Mouse (Mus musculus): ENCODE measurements around the gene Evi2b.

Gene Evi2b

DNA sequence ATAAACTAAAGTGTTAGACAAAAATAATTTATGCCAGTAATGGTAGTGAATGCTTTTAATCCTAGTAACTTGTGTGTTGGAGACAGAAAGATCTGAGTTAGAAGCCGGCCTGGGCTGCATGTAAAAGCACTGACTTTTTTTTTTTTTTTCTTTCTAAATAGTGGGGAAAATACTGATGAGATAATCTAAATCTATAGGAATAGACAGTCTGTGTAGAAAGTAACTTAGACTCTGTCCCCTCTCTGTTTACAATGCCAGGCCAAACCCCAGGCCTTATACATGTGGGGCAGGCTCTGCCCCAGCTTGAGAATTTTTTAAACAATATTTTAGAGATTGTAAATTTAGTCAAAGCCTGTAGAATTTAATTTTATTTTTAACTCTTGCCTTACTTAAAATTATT lies 618 bp downstream of the Evi2b start:
- no peak for DNase-seq (ENCODE audit: low read depth, low spot score)

DNA sequence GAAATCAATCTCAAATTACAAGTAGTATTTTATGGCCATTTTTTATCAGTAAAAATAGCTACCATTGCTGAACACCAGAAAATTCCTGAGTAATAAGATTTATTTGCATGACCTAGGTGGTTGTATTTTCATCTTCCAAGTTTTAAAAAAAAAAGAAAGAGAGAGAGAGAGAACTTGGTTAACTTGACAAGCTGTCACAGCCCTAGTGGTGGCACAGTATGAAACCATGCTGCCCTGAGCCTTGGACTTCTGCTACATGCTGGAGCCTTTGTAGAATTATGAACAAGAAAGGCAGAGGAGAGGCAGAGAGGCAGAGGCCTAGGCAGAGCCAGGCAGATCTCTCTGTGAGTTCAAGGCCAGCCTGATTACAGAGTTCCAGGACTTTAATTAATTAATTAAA lies 1.6 kb downstream of the Evi2b start:
- no peak for DNase-seq (ENCODE audit: low read depth, low spot score)

DNA sequence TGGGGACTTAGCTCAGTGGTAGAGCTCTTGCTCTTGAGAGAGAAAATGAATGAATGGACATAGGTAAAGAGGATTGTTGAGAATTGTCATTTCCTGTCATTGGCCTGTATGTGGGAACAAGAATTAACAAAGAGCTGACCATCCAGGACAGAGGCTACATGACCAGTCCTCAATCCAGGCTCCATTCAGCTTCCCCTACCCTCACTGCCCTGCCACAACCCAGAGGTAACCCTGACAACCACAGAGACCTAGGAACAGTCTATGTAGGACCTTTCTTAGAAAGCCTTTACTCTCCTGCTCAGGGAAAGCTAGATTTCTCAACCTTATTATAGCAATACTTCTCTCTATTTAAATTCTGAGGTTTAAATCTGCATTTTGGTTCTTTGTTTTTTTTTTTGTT lies 2.8 kb downstream of the Evi2b start:
- no peak for DNase-seq (ENCODE audit: low read depth, low spot score)

DNA sequence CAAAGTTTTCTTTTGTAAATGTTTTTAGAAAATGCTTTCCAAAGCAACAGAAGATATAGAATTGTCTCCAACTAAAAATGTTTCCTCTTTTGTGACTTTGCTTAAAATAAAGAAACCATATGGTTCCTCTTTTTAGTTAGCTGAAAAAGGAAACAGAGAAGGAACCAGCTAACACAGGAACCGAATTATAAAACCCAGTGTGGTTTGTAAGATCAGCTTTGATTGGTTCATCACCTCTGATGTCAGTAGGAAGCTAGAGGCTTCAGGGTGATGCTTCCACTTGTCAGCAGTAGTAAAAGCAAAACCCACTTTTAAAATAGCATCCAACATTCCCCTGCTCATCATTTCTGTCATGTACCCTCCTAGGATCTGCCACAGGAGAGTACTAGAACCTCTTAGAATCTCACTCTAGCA lies 3.7 kb downstream of the Evi2b start:
- no peak for DNase-seq (ENCODE audit: low read depth, low spot score)

DNA sequence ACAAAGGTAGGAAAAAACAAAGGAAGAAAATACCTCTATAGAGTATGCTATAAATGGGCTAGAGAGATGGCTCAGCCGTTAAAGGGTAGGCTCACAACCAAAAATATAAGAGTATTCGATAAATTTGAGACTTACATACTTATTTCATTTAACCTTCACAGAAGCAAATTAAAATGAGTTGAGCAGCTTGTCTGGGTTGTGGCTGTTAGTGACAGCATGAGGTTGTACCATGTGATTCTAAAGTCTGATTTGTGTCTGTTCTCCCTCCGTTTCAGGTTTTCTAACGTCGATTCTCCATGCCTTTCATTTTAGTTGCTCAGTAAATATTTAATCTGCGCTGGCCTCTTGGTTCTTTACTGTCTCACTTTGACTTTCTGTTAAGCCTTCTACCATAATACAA lies 4.3 kb downstream of the Evi2b start:
- DNase-seq (ENCODE audit: low read depth, low spot score), result no peak

DNA sequence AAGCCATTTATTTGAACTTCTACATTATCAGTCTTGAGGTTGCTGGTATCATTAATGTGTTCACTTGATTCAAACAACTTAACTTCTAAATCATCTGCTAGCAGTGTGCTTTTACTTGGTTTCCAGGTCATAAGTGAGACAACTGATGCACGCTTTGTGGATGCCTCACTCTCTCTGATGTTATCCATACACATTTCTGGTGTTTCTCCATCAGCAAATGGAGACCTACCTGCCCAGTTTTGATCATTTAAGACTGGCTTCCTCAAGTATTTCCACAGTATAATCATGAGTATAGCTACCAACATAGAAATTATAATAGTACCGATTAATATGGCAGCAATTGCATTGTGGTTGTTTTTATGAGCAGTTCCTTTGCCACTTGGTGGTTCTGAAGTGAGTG lies 7.8 kb downstream of the Evi2b start:
- no peak for DNase-seq (ENCODE audit: low read depth, low spot score)

DNA sequence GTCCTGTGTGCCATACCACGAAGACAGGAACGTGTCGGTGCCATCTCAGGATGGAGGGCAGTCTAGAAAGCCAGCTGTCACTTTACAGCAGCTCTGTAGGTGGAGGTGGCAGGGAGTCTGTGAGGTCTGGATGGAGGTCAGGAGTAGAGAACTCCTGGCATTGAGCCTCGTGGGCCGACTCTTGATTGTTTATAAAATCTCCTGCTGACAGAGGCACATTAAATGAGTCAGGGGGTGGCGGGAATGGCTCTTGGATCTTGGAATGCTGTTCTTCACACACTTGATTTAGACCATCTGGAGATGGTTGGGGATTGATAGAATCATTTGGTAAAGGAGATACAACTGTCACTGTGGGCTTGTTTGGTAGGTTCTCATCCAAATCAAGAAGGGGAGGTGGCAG lies 8.2 kb downstream of the Evi2b start:
- no peak for DNase-seq (ENCODE audit: low read depth, low spot score)

DNA sequence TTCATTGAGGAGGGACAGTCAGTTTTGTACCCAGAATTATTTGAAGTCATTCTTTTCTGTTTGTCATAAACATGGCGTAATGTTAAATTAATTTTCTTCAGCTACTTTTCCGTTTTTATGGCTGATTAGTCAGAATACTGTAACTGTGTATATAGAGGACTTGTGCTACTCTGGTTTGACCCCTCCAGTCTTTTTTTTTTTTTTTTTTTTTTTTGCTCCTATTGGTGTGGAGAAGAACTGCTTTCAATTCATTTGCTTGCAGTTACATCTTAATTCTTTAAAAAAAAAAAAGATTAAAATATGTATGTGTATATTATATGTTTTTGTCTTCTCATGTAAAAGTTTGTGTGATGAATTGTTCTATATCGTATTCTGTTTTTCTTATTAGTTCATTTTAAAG lies 11.6 kb downstream of the Evi2b start:
- DNase-seq (ENCODE audit: low read depth, low spot score), result no peak

DNA sequence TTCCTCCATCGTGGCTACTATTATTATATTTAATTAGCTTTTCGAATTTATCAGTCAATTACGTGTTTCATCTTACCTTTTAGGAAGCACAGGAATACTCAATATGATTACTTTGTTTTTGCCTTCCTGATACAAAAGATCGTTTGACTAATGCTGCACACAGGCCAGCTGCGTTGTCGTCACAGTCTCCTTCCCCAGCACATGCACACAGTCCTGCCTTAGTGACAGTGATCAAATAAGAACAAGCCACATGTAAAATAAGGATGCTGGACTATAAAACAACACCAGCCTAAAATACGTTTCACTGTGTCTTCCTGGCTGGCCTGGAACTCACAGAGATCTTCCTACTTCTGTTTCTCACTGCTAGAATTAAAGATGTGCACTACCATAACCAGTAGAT lies 19.1 kb downstream of the Evi2b start:
- no peak for DNase-seq (ENCODE audit: low read depth, low spot score)

DNA sequence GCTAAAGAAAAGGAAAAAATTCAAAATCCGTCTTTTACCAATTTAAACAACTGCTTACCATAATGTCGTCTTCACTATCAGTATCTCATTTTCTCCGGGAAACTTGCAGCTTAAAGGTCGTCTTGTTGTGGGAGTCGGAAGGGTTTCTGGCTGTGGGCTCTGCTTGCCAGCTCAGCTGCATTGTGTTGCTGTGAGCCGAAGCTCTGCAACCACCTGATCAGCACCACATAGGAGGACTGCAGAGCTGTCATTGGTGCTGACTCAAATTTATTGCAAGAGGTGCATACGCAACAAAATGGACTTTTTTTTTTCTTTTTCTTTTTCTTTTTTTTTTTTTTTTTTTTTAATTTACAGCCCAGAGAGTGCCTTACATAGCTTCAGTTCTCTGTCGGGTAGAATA lies 19.7 kb downstream of the Evi2b start, which contains the start of gene Omg:
Gene Omg, minus strand, starts transcription at position 240 of the 400 bp plus-strand sequence.
- no peak for DNase-seq (ENCODE audit: low read depth, low spot score)

DNA sequence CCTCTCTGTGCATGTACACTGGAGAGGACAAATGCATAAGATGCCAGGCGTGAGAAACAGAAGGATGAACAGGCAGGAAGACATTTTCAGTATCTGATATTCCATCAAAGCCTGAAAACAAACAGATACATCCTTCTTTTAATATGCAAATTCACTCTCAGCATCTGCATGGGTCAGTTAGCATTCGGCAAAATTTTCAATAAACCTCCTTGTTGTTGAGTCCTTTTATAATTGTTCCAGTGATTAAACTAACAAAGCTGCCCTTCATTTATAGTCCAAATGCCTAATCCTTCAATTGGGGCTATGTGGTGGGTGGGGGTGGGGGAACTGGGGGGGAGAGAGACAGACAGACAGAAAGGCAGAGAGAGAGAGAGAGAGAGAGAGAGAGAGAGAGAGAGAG lies 20.6 kb downstream of the Evi2b start:
- DNase-seq (ENCODE audit: low read depth, low spot score), result no peak

DNA sequence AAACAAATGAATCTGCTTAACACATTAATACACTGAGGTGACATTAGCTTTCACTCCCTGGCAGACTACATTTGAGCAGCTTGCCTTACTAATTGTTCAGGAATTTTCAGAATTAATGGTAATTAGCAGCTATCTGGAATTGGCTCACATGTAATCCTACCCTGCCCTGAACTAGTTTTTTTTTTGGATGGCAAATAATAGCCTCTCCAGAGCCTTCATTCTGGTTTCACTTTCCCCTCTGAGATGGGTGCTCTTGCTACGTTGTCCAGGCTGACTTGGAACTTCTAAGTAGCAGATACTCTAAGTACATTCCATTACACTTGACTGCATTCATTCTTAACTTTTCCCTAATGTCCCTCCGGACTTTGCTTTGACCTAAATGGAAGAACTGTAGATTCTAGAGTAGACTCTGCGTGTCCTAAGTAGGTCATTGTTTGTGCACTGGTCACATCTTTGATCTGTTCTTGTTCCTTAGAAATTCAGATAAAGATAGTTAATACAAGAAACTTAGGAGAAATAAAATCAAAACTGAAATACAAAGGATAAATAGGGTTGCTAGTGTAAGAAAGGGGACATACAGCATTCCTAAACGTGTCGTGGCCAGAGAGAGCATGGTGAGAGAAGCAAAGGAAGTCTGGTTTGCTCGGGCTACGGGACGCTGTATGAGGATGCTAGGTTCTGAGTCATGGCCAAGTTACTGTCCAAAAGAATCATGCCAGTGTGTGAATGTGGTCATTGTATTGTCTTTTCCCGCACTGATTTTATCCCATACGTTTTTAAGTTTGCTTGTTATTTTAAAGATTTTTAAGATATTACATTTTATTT lies 28.4 kb downstream of the Evi2b start:
- no peak for DNase-seq (ENCODE audit: low read depth, low spot score)

DNA sequence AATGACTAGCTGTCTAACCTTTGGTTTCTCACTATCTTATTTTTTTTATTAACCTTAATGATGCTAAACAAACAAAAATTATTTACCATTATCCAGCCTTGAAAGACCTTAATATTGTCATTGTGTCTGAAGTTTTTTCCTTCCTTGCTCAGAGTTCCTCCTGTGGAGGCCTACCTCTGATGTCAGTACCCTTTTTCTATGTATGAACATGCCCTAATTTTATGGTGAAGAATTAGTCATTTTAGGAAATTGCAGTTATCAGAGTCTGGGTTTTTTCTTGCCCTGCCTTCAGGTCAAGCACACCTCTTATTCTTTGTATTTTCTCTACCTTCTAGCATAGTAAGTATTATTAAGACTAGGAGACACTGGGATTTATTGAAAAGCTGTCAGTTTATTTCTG lies 38.8 kb downstream of the Evi2b start:
- DNase-seq (ENCODE audit: low read depth, low spot score), result no peak

DNA sequence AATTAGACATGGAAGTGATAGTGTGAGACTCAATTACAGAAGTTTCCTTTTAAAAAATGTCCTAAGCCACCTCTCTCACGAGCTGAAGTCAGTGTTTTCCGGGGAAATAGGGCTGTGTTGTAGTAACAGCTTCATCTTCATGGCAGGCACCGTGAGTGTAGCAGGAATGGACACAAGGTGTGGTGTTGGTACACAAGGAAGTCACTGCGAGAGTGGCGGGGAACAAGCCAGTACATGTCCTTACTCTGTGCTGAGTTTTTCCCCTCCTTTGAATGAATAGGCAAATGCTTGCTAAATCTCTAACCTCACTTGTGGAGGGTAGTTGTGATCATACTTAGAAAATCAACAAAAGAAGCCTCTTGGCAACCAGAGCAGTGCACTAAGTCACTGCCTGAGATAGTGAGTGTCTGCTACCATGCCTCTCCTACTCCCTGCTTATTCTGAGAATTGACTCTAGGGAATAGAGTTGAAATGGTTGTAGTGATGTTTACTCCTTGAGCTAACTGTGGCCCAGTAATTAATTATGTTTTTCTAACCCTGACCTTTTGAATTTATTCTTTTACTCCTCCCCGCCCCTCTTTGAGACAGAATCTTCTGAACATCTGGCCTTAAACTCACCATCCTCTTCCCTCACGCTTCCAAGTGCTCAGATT lies 39.6 kb downstream of the Evi2b start:
- no peak for DNase-seq (ENCODE audit: low read depth, low spot score)

DNA sequence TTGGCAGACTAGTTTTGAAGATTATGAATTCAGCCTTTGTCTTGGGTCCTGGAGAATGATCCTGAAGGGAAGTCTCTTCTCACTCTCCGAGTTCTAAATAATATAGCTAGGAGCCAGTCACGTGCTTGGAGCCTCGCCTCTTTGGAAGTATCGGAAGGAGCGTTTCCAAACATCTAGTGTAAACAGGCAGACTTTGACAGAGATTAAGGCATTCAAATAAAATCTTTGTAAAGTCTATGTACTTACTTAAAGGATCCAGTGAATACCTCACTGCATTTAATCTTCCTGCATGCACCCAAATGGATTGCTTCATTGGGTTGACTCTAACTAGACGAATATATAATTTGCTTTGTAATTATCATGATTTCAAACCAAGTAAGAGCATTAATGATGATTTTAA lies 40.2 kb downstream of the Evi2b start:
- DNase-seq (ENCODE audit: low read depth, low spot score), result no peak

DNA sequence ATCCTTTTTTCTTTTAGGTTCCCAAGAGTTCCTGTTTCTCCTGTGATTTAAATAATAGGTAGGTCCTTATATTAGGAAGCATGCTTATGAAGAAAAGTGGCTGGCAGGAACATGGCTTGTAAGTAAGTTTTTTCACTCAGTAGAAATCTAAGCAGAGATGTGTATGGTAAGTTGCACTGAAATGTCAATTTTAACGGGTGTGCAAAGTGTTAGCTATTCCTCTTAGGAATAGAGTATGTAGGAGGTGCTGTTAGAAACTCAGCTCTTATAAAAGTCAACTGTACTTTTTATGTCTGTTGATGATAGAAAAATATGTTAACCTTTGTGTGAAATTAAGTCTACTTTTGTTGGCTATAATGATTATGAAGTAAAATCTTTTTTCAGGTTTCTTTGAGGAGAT lies 55.5 kb downstream of the Evi2b start:
- no peak for DNase-seq (ENCODE audit: low read depth, low spot score)
